Mouse (Mus musculus): ENCODE results near the gene Inpp5a.
"Not testable (repeated sequence)": the region's sequence is repeated elsewhere in the genome, so short reads cannot be mapped to it uniquely, and the experiment has no call there.

DNA sequence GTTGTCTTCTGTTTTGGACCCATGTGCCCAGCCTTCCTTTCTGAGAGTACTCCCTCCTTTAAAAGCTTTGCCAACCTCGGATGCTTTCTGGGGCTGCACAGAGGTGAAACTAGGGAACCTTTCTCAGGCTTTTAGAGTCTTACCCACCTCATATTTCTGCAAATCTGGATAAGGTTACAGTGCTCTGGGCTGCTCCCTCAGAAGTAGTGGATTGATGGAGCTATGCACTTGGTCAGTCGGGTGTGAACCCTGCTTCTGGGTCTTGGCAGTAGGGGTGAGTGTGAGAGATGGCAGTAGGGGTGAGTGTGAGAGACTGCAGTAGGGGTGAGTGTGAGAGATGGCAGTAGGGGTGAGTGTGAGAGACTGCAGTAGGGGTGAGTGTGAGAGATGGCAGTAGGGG is 46.0 kb downstream of the Inpp5a start:
- not testable (repeated sequence) for TF ChIP-seq CEBPB (IDR thresholded peaks at IDR 0.05; ENCODE audit: insufficient read depth, poor library complexity, severe bottlenecking); POLR2A (IDR thresholded peaks at IDR 0.05; ENCODE audit: insufficient read length, low read depth); MAX (IDR thresholded peaks at IDR 0.05; ENCODE audit: low read depth); E2F4 (IDR thresholded peaks at IDR 0.05; ENCODE audit: insufficient read depth); POLR2AphosphoS2 (IDR thresholded peaks at IDR 0.05; ENCODE audit: insufficient read length, low read depth); SRF (IDR thresholded peaks at IDR 0.05; ENCODE audit: control insufficient read depth, insufficient read length, low read depth); USF1 (IDR thresholded peaks at IDR 0.05; ENCODE audit: low read depth); MYOG (IDR thresholded peaks at IDR 0.05; ENCODE audit: control insufficient read depth in 1 of 3, insufficient read depth in 1 of 3, insufficient read length in 2 of 3, low read depth in 2 of 3); MYOD1 (IDR thresholded peaks at IDR 0.05; ENCODE audit: control insufficient read depth in 1 of 3, insufficient read length in 2 of 3, low read depth in 2 of 3)

Data from myocyte (in vitro differentiated cells).